Mouse (Mus musculus) liver, embryonic 14.5 days (tissue): ENCODE measurements around the gene Calml4.

Source experiments
- CTCF ChIP-seq: IDR thresholded peaks from 2 replicates; pipeline ENCODE4 v1.5.1; 2016; ENCODE audit warnings: antibody characterized with exemption, low read depth, control low read depth
- EP300 ChIP-seq: IDR thresholded peaks from 2 replicates; pipeline ENCODE4 v1.6.1; 2016; ENCODE audit warnings: antibody characterized with exemption, low read depth

- TF ChIP-seq CTCF (no peak), EP300 (no peak)
These were observed 24.0 kb downstream of the Calml4 start for GRCm38 (mm10) chr9:62881871-62882270.
